Mouse (Mus musculus) ovary, adult 10 weeks (tissue): ENCODE data around the gene Zfp664. TPM values are rescaled to one million over a fixed set of nuclear protein-coding genes. Genes with fewer than 3 reads are reported as not detected.

Source experiments
- polyA plus RNA-seq: library from polyadenylated mRNA; stranded (reverse); fragments of 350-450 nt; fragmentation: Illumina TruSeq; extraction: RNeasy Lipid Tissue Mini Kit (QIAGEN cat#74804); gene quantifications from one replicate; pipeline ENCODE4 v1.2.3, GENCODE M21; 2014

Gene Zfp664
- polyA plus RNA-seq, result 104 TPM

GRCm38 (mm10) chr5:124862013-124862866 lies at the start of gene Zfp664, which contains the start of gene Ccdc92:
Gene Zfp664, plus strand, starts transcription at chr5:124862691.
Gene Ccdc92, minus strand, starts transcription at chr5:124862424.

Other genes with a start within 250 kb of the Zfp664 start
- 26.9 TPM for gene Atp6v0a2, start 234.1 kb upstream of the Zfp664 start, polyA plus RNA-seq
- 0.31 TPM for gene Dnah10, start 137.6 kb upstream of the Zfp664 start, polyA plus RNA-seq
- gene Ccdc92, start 267 bp upstream of the Zfp664 start, polyA plus RNA-seq, result 0.34 TPM
- gene Rflna, start 140.5 kb downstream of the Zfp664 start, polyA plus RNA-seq, result not detected